Mouse (Mus musculus) midbrain, postnatal 0 days (tissue): Measurements from ENCODE around the gene Adgrg6. TPM values are rescaled to one million over a fixed set of nuclear protein-coding genes. Genes with fewer than 3 reads are reported as not detected.

ENCODE experiments used
- ATAC-seq: fragments of 200-750 bp; cut with Nextera tagmentation; 2 replicates; pipeline ENCODE4 v1.8.0; 2017; ENCODE audit warnings: moderate number of reproducible peaks, mild to moderate bottlenecking, moderate TSS enrichment, moderate library complexity; ENCODE audit not compliant: low FRiP score
- DNase-seq: peaks from one replicate; pipeline ENCODE4 v3.0.0-alpha.2; 2015; ENCODE audit warnings: low spot score
- H3K27ac ChIP-seq: fragments of 300-500 bp; sonication (generic); 2 replicates; pipeline ENCODE4 v1.5.1; 2014; ENCODE audit warnings: low read depth, mild to moderate bottlenecking, low read length, mixed read lengths
- H3K27me3 ChIP-seq: fragments of 300-500 bp; sonication (generic); 2 replicates; pipeline ENCODE4 v1.6.1; 2014; ENCODE audit warnings: low read length, control low read depth, mixed read lengths; ENCODE audit not compliant: insufficient read depth
- H3K36me3 ChIP-seq: fragments of 300-500 bp; sonication (generic); 2 replicates; pipeline ENCODE4 v1.6.1; 2014; ENCODE audit warnings: low read length, control low read depth, mixed read lengths; ENCODE audit not compliant: insufficient read depth
- H3K4me1 ChIP-seq: fragments of 300-500 bp; sonication (generic); 2 replicates; pipeline ENCODE4 v1.6.1; 2014; ENCODE audit warnings: mild to moderate bottlenecking, control low read depth, antibody characterized with exemption, low read length, mixed read lengths; ENCODE audit not compliant: insufficient read depth
- H3K4me2 ChIP-seq: fragments of 300-500 bp; sonication (generic); 2 replicates; pipeline ENCODE4 v1.6.1; 2014; ENCODE audit warnings: low read depth, mild to moderate bottlenecking, low read length, mixed read lengths; ENCODE audit not compliant: poor library complexity, severe bottlenecking
- H3K4me3 ChIP-seq: fragments of 300-500 bp; sonication (generic); 2 replicates; pipeline ENCODE4 v1.5.1; 2014; ENCODE audit warnings: low read depth, mild to moderate bottlenecking, low read length, moderate library complexity
- H3K9ac ChIP-seq: fragments of 300-500 bp; sonication (generic); replicated peaks from 2 replicates; pipeline ENCODE4 v1.6.1; 2014; ENCODE audit warnings: mild to moderate bottlenecking, low read length, moderate library complexity, mixed read lengths; ENCODE audit not compliant: poor library complexity, severe bottlenecking
- H3K9me3 ChIP-seq: fragments of 300-500 bp; sonication (generic); 2 replicates; pipeline ENCODE4 v1.6.1; 2016; ENCODE audit warnings: low read length, control low read depth
- CTCF ChIP-seq: IDR thresholded peaks from 2 replicates; pipeline ENCODE4 v1.5.1; 2016; ENCODE audit warnings: antibody characterized with exemption, mild to moderate bottlenecking
- WGBS: fragments of 180-500 bp; shearing (Covaris S2); extraction: QIAGEN DNeasy Blood & Tissue Kit; methylation state at CpG from one replicate; pipeline ENCODE4 v1.1.7; 2014; 5-methylcytosine and 5-hydroxymethylcytosine counted together
- polyA plus RNA-seq: library from polyadenylated mRNA; unstranded; fragments of >200 nt; fragmentation: Nextera tagmentation; extraction: Ambion mirVana; gene quantifications from 2 replicates; pipeline ENCODE4 v1.2.1, GENCODE M21; 2015
- total RNA-seq: library from RNA; depleted of rRNA; stranded (reverse); fragments of >200 nt; gene quantifications from 2 replicates; pipeline ENCODE4 v1.2.3, GENCODE M21; 2014; rRNA removed

The Adgrg6 gene
- total RNA-seq (3.0 and 5.5 TPM in 2 replicates), polyA plus RNA-seq (0.86 and 1.6 TPM in 2 replicates)

GRCm38 (mm10) chr10:14544941-14545717 is at the start of gene Adgrg6:
Gene Adgrg6, minus strand, starts transcription at chr10:14545659.
- DNase-seq: no peak
- Histone ChIP-seq H3K9me3 (no peaks in the 10 kb centered on the region), H3K27ac (no peak within 1 kb of the TSS), H3K4me2 (peak within 1 kb of the TSS; percentile 100), H3K4me1 (no peaks in the 10 kb centered on the region), H3K36me3 (no peaks in the 10 kb centered on the region), H3K9ac (peak within 1 kb of the TSS; percentile 54), H3K4me3 (peak within 1 kb of the TSS; percentile 80), H3K27me3 (peaks cover 6% of the 10 kb centered on the region)
- ATAC-seq: peak; percentile 62
- TF ChIP-seq CTCF: no peak
- WGBS: under 1% methylated on average over 80 of the region's 81 CpGs

GRCm38 (mm10) chr10:14592215-14592614 is 46.8 kb upstream of the Adgrg6 start:
- ATAC-seq (no peak), DNase-seq (no peak)
- no peaks in the 10 kb centered on the region for H3K9me3 ChIP-seq
- no peak overlapping the region for H3K4me2 ChIP-seq
- no peaks in the 10 kb centered on the region for H3K27me3 ChIP-seq
- no peak overlapping the region for H3K4me3 ChIP-seq
- 98% methylated on average over 1 of the region's 1 CpGs for WGBS
- no peak for TF ChIP-seq CTCF
- no peaks in the 10 kb centered on the region for H3K36me3 ChIP-seq
- H3K4me1 ChIP-seq: no peaks in the 10 kb centered on the region
- no peak overlapping the region for H3K27ac ChIP-seq
- H3K9ac ChIP-seq: no peak overlapping the region

- Histone ChIP-seq H3K9ac (no peak overlapping the region), H3K27ac (no peak overlapping the region), H3K4me2 (no peak overlapping the region), H3K4me3 (no peak overlapping the region), H3K4me1 (no peaks in the 10 kb centered on the region), H3K36me3 (no peaks in the 10 kb centered on the region), H3K27me3 (no peaks in the 10 kb centered on the region), H3K9me3 (no peaks in the 10 kb centered on the region)
- TF ChIP-seq CTCF: no peak
- DNase-seq: no peak
- WGBS: 96% methylated on average over 2 of the region's 2 CpGs
- ATAC-seq: no peak
These were observed 45.4 kb upstream of the Adgrg6 start for GRCm38 (mm10) chr10:14590816-14591215.

GRCm38 (mm10) chr10:14589667-14590066 is 44.2 kb upstream of the Adgrg6 start:
- Histone ChIP-seq H3K27ac (no peak overlapping the region), H3K4me2 (no peak overlapping the region), H3K4me3 (no peak overlapping the region), H3K4me1 (no peaks in the 10 kb centered on the region), H3K36me3 (no peaks in the 10 kb centered on the region), H3K9me3 (no peaks in the 10 kb centered on the region), H3K9ac (no peak overlapping the region), H3K27me3 (no peaks in the 10 kb centered on the region)
- TF ChIP-seq CTCF: no peak
- ATAC-seq (no peak), DNase-seq (no peak)
- 88% methylated on average over 6 of the region's 6 CpGs for WGBS

- WGBS: 73% methylated on average over 1 of the region's 1 CpGs
- no peaks in the 10 kb centered on the region for H3K9me3 ChIP-seq
- H3K9ac ChIP-seq: no peak overlapping the region
- no peaks in the 10 kb centered on the region for H3K4me1 ChIP-seq
- no peaks in the 10 kb centered on the region for H3K36me3 ChIP-seq
- ATAC-seq: no peak
- DNase-seq: no peak
- no peaks in the 10 kb centered on the region for H3K27me3 ChIP-seq
- TF ChIP-seq CTCF: no peak
- H3K4me2 ChIP-seq: no peak overlapping the region
- H3K27ac ChIP-seq: no peak overlapping the region
- no peak overlapping the region for H3K4me3 ChIP-seq
These were observed 38.0 kb upstream of the Adgrg6 start for GRCm38 (mm10) chr10:14583496-14583895.

- no peak for DNase-seq
- no peak for TF ChIP-seq CTCF
- H3K4me1 ChIP-seq: no peaks in the 10 kb centered on the region
- no peak overlapping the region for H3K9ac ChIP-seq
- no peak overlapping the region for H3K4me2 ChIP-seq
- ATAC-seq: no peak
- no peak overlapping the region for H3K4me3 ChIP-seq
- WGBS: 84% methylated on average over 4 of the region's 4 CpGs
- no peaks in the 10 kb centered on the region for H3K36me3 ChIP-seq
- H3K9me3 ChIP-seq: no peaks in the 10 kb centered on the region
- H3K27me3 ChIP-seq: no peaks in the 10 kb centered on the region
- H3K27ac ChIP-seq: no peak overlapping the region
These were observed 28.8 kb upstream of the Adgrg6 start for GRCm38 (mm10) chr10:14574255-14574654.
